Mouse (Mus musculus): ENCODE results near the gene Fbxl5. TPM values are rescaled to one million over a fixed set of nuclear protein-coding genes. Genes with fewer than 3 reads are reported as not detected.

Fbxl5 gene
- polyA plus RNA-seq, 1 experiment, result 25.8 TPM

- WGBS, result 40% methylated on average over 3 of the region's 3 CpGs
- H3K27me3 ChIP-seq (ENCODE audit: control insufficient read depth, insufficient read depth, low read length), result no peaks in the 10 kb centered on the region
- H3K4me3 ChIP-seq (ENCODE audit: low read depth, low read length), result no peak overlapping the region
- H3K4me1 ChIP-seq (ENCODE audit: control insufficient read depth, insufficient read depth, insufficient read length, low read length), result peaks cover 7% of the 10 kb centered on the region; the same call in 1 of the 2 replicates
- peaks cover 24% of the 10 kb centered on the region for H3K36me3 ChIP-seq (ENCODE audit: control insufficient read depth, insufficient read depth, low read length)
- peak overlapping the region; percentile 69 for H3K27ac ChIP-seq (ENCODE audit: insufficient read depth, low read depth, low read length)
- TF ChIP-seq CTCF (IDR thresholded peaks at IDR 0.05; ENCODE audit: extremely low read depth, insufficient read length, insufficient replicate concordance, low read depth, low read length) (no peak), POLR2A (IDR thresholded peaks at IDR 0.05; ENCODE audit: low read depth, low read length) (no peak)
Observed at GRCm38 (mm10) chr5:43771555-43771954, 49.9 kb downstream of the Fbxl5 start.

- no peak overlapping the region for H3K4me3 ChIP-seq (ENCODE audit: low read depth, low read length)
- H3K27me3 ChIP-seq (ENCODE audit: control insufficient read depth, insufficient read depth, low read length), result no peaks in the 10 kb centered on the region
- 78% methylated on average over 3 of the region's 3 CpGs for WGBS
- peaks cover 25% of the 10 kb centered on the region for H3K36me3 ChIP-seq (ENCODE audit: control insufficient read depth, insufficient read depth, low read length)
- peaks cover 7% of the 10 kb centered on the region; the same call in 1 of the 2 replicates for H3K4me1 ChIP-seq (ENCODE audit: control insufficient read depth, insufficient read depth, insufficient read length, low read length)
- H3K27ac ChIP-seq (ENCODE audit: insufficient read depth, low read depth, low read length), result no peak overlapping the region
- TF ChIP-seq CTCF (IDR thresholded peaks at IDR 0.05; ENCODE audit: extremely low read depth, insufficient read length, insufficient replicate concordance, low read depth, low read length) (no peak), POLR2A (IDR thresholded peaks at IDR 0.05; ENCODE audit: low read depth, low read length) (no peak)
Observed at GRCm38 (mm10) chr5:43770618-43771354, 50.7 kb downstream of the Fbxl5 start.

- WGBS, result 83% methylated on average over 3 of the region's 3 CpGs
- Histone ChIP-seq H3K4me3 (ENCODE audit: low read depth, low read length) (no peak overlapping the region), H3K36me3 (ENCODE audit: control insufficient read depth, insufficient read depth, low read length) (peaks cover 31% of the 10 kb centered on the region), H3K27me3 (ENCODE audit: control insufficient read depth, insufficient read depth, low read length) (no peaks in the 10 kb centered on the region), H3K27ac (ENCODE audit: insufficient read depth, low read depth, low read length) (no peak overlapping the region), H3K4me1 (ENCODE audit: control insufficient read depth, insufficient read depth, insufficient read length, low read length) (no peaks in the 10 kb centered on the region)
- TF ChIP-seq CTCF (IDR thresholded peaks at IDR 0.05; ENCODE audit: extremely low read depth, insufficient read length, insufficient replicate concordance, low read depth, low read length), result no peak
- no peak for TF ChIP-seq POLR2A (IDR thresholded peaks at IDR 0.05; ENCODE audit: low read depth, low read length)
Observed at GRCm38 (mm10) chr5:43749092-43749491, 72.3 kb downstream of the Fbxl5 start.

- Histone ChIP-seq H3K4me1 (ENCODE audit: control insufficient read depth, insufficient read depth, insufficient read length, low read length) (no peaks in the 10 kb centered on the region), H3K27me3 (ENCODE audit: control insufficient read depth, insufficient read depth, low read length) (no peaks in the 10 kb centered on the region), H3K27ac (ENCODE audit: insufficient read depth, low read depth, low read length) (no peak overlapping the region), H3K36me3 (ENCODE audit: control insufficient read depth, insufficient read depth, low read length) (peaks cover 33% of the 10 kb centered on the region), H3K4me3 (ENCODE audit: low read depth, low read length) (no peak overlapping the region)
- TF ChIP-seq POLR2A (IDR thresholded peaks at IDR 0.05; ENCODE audit: low read depth, low read length), result no peak
- TF ChIP-seq CTCF (IDR thresholded peaks at IDR 0.05; ENCODE audit: extremely low read depth, insufficient read length, insufficient replicate concordance, low read depth, low read length), result no peak
- 71% methylated on average over 4 of the region's 4 CpGs for WGBS
Observed at GRCm38 (mm10) chr5:43748039-43748438, 73.4 kb downstream of the Fbxl5 start.

GRCm38 (mm10) chr5:43745156-43745555 lies 76.3 kb downstream of the Fbxl5 start:
- peaks cover 31% of the 10 kb centered on the region for H3K36me3 ChIP-seq (ENCODE audit: control insufficient read depth, insufficient read depth, low read length)
- no peak for TF ChIP-seq CTCF (IDR thresholded peaks at IDR 0.05; ENCODE audit: extremely low read depth, insufficient read length, insufficient replicate concordance, low read depth, low read length)
- TF ChIP-seq POLR2A (IDR thresholded peaks at IDR 0.05; ENCODE audit: low read depth, low read length), result no peak

GRCm38 (mm10) chr5:43744187-43744586 lies 77.3 kb downstream of the Fbxl5 start:
- TF ChIP-seq POLR2A (IDR thresholded peaks at IDR 0.05; ENCODE audit: low read depth, low read length), result no peak
- TF ChIP-seq CTCF (IDR thresholded peaks at IDR 0.05; ENCODE audit: extremely low read depth, insufficient read length, insufficient replicate concordance, low read depth, low read length), result no peak
- no peak overlapping the region for H3K4me3 ChIP-seq (ENCODE audit: low read depth, low read length)
- no peaks in the 10 kb centered on the region for H3K27me3 ChIP-seq (ENCODE audit: control insufficient read depth, insufficient read depth, low read length)
- H3K36me3 ChIP-seq (ENCODE audit: control insufficient read depth, insufficient read depth, low read length), result peaks cover 28% of the 10 kb centered on the region
- no peaks in the 10 kb centered on the region for H3K4me1 ChIP-seq (ENCODE audit: control insufficient read depth, insufficient read depth, insufficient read length, low read length)
- H3K27ac ChIP-seq (ENCODE audit: insufficient read depth, low read depth, low read length), result no peak overlapping the region
- 93% methylated on average over 1 of the region's 1 CpGs for WGBS

More at GRCm38 (mm10) chr5:43745156-43745555, 76.3 kb downstream of the Fbxl5 start:
- Histone ChIP-seq H3K4me1 (ENCODE audit: control insufficient read depth, insufficient read depth, insufficient read length, low read length) (no peaks in the 10 kb centered on the region), H3K27ac (ENCODE audit: insufficient read depth, low read depth, low read length) (no peak overlapping the region), H3K4me3 (ENCODE audit: low read depth, low read length) (no peak overlapping the region), H3K27me3 (ENCODE audit: control insufficient read depth, insufficient read depth, low read length) (no peaks in the 10 kb centered on the region)
- 76% methylated on average over 5 of the region's 5 CpGs for WGBS

GRCm38 (mm10) chr5:43732381-43732780 lies 89.1 kb downstream of the Fbxl5 start:
- peaks cover 3% of the 10 kb centered on the region for H3K36me3 ChIP-seq (ENCODE audit: control insufficient read depth, insufficient read depth, low read length)
- H3K27me3 ChIP-seq (ENCODE audit: control insufficient read depth, insufficient read depth, low read length), result no peaks in the 10 kb centered on the region
- no peaks in the 10 kb centered on the region for H3K4me1 ChIP-seq (ENCODE audit: control insufficient read depth, insufficient read depth, insufficient read length, low read length)
- H3K4me3 ChIP-seq (ENCODE audit: low read depth, low read length), result no peak overlapping the region
- WGBS, result 82% methylated on average over 8 of the region's 8 CpGs
- no peak for TF ChIP-seq POLR2A (IDR thresholded peaks at IDR 0.05; ENCODE audit: low read depth, low read length)
- no peak for TF ChIP-seq CTCF (IDR thresholded peaks at IDR 0.05; ENCODE audit: extremely low read depth, insufficient read length, insufficient replicate concordance, low read depth, low read length)
- H3K27ac ChIP-seq (ENCODE audit: insufficient read depth, low read depth, low read length), result no peak overlapping the region

Data from small intestine, adult 2 months (tissue).